Mouse (Mus musculus) v-Abl transformed pro-B cells (cell line): ENCODE measurements at regions not wholly inside any gene's neighbourhood (a gene's known extent, or its start where the extent isn't known, plus 50 kb on each side); places are given as distances from the start of the nearest gene placed in this dataset.
"Not testable (repeated sequence)": the region's sequence is repeated elsewhere in the genome, so short reads cannot be mapped to it uniquely, and the experiment has no call there.

ENCODE experiments used
- in situ Hi-C, 2 experiments: fragments of 400-800 bp; cut with MboI; formaldehyde crosslinking; loops; one replicate each; pipeline ENCODE4 v1.15.1; 2025; ENCODE audit not compliant: unreplicated experiment in 2 of 2

DNA sequence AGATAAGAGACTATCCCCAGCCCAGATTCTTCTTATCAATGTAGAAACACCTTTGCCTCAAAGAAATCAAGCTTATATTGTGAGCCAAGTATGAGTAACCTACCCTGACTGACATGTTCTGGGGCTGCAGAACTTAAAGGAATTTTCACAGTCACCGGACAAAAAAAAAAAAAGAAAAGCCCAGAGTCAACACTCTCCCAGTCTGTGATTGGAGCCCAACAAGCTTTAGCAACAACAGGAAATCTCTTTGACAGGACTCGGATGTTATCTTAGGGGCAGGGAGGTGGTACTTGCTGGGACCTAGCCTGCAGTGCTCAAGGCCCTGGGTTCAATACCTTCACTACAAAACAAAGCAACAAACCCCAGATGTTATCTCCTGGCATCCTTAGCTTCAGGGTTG lies 114.2 kb downstream of the Nectin1 start:
- in situ Hi-C loops = no loop called here

DNA sequence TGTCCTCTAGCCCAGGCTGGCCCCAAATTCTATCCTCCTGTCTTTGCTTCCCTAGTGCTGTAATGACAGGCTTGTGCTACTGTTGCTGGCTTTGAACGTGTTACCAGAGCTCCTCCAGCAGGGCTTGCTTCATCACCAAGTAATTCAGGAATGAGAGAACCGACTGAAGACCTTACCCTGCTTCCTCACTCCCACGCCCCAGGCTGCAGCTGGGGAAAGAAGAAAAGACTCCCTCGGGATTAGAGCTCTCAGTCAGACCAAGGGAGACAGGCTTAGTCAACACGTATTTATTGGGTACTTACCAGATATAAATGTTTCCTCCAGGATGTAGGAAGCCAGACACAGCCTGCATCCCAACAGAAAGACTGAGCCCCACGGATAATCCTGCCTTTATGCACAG lies 115.0 kb downstream of the Nectin1 start:
- in situ Hi-C loops = no loop called here

DNA sequence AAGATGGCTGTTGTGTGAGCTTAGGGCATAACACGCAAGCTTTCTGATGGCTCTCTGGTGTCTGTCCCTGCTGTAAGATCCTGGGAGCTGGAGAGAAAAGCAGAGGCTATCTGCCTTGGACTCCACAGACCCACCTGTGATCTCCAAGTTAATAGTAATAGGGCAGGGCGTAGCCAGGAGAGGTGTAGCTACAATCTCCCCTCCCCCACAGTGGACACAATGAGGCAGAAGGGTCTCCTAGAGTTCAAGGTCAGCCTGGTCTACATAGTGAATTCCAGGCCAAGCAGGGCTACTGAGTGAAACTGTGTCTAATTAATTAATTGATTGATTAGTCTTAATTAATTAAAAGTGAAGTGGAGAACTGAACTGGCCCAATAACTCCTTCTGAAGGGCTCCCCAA lies 116.5 kb downstream of the Nectin1 start:
- in situ Hi-C loops = no loop called here

DNA sequence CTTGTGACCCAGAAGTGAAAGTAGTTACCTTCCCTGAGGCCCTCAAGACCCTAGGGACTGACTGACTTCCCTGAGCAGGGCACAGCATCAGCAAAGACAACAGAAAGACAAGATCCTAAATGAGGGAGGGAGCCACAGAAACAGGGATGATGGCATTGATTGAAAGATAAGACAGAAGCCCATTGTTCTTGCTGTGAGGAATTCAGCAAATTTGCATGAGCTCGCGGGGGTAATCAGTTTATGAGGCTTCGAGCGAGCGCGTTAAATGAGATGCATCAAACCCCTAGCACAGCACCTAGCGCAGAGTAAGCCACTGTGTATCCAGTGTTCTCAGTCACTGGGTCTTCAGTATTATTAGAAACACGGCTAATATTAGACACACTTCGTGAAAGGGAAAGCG lies 117.6 kb downstream of the Nectin1 start:
- in situ Hi-C loops = no loop called here

DNA sequence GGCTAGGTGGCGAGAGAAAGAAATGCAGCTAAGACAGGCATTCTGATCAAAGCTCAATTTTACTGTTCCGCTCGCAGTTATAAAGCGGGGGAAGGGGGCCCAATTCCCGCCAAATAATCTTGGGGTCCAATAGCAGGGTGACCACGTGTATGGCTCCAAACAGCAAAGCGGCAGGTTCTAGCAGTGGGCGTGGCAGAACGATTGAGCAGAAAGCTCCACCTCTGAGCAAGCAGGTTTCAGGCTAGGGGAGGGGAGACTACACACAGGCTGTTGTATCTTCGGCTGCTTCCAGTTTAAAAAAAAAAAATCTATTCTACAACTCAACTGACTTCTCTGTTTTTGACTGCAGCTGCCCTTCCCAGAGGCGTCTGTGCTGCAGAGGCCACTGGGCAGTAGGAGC lies 118.2 kb downstream of the Nectin1 start:
- in situ Hi-C loops = not testable (repeated sequence)

DNA sequence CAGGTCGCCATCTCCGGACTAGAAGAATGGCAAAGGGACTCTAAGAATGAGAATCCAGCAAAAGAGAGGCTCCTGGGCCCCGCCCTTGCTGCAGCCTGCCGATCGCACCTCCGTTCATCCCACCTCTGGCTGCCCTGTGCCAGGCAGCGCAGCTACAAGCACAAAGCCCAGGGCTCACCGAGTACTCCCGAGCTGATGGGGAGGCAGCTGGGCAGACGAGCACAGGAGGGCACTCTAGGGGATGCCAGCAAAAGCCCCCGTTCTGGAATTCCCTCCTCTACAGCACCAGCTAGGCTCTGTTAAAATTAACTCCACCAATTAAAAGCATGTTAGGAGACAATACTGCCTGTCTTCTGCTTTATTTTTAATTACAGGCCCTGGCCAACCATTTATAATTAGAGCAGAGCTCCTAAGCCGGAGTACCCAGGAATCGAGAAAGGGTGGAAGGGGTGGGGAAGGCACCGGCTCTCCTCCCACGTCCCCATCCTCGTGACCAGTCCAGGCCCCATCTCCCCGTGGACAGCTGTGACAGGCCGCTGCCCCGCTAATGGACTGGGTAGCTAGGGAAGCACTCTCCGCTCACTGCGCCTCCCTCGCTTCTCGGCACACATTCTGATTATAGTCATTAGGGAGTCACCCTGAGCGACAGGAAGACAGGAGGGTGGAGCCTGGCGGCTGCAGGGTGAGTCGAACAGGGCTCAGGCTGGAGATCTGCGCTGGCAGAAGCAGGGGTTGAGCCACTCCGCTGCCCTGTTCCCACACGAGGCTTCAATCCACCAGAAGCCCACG lies 120.0 kb downstream of the Nectin1 start:
- in situ Hi-C loops = no loop called here

DNA sequence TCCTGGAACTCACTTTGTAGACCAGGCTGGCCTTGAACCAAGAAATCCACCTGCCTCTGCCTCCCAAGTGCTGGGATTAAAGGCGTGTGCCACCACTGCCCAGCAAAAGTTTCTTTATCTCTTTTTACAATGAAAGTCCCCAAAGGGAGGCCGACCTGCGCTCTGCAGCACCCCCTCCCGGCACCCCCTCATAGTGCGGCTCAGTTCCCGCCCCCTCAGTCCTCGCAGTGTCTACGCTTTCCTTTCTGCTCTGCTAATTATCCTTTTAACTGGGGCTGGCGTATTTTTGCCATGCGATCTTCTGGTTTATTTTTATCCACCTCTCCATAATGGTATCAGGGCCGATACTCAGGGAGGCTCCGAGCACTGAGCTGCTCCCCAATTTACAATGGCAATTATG lies 123.0 kb downstream of the Nectin1 start:
- in situ Hi-C loops = no loop called here

DNA sequence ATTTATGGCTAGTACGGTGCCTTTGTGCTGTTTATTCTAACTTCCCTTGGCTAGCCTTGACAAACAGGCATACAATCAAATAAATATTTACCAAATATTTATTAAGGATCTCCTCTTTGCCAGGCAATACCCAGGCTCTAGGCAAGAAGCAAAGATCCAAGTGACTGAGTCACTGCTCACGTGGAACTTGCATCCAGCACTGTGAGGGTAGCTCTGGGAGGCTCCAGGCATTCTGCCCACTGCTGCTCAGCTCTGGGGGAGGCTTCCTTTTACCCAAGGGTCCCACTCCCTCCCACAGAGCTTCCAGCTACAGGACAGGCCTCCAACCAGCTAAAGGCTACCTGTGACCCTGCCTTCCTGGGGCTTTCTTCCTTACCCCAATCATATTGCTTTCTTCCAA lies 130.1 kb downstream of the Nectin1 start:
- in situ Hi-C loops = no loop called here

DNA sequence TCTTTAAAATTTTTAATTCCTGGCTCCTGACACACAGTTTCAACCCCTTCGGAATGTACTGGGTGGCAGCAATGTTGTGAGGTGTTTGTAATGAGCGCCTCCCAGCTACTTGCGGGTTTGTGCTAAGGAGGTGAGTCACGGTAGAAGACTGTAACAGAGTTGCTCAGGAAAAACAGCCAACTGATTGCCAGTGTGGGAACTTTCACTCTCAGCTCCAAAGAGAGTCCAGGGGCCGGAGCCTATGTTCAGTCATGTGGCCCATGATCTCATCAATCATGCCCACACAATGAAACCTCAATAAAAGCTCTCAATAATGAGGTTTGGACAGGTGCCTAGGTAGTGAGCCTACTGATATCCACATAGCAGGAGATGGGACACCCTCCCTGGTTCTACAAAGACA lies 130.5 kb downstream of the Nectin1 start:
- in situ Hi-C loops = no loop called here

DNA sequence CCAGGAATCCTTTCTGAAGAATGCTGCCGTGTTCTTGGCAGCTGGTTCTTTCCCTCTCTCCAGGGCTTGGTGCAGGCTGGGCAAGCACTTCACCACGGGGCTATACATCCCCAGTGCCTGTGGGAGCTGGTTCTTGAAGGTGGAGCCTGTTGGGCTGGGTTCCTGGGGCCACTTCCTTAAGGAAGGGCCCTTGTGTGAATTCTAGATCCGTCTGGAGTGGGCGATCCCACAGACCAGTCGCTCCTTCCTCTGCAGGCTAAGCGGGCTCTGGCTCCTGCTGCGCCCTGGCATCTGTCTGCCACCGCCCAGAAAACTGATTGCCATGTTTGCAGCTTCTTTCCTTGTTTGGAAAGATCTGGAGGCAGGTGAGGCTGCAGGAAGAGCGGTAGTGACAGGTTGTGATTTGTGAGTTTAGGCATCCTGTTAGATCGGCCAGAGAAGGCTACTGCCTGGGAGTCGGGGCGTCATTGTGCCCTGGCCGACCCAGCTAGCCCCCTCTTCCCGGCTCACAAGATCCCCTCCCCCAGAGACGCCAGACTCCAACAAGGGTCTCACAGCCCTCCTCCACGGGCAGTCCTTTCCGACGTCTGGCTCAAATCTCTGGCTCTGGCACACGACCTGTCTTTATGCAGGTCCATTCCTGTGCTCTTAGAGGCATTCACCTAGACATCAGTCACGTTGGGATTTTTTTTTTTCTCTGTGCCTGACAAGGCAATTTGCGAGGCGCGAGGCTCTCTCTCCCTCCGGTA lies 135.6 kb downstream of the Nectin1 start:
- in situ Hi-C loops = no loop called here

DNA sequence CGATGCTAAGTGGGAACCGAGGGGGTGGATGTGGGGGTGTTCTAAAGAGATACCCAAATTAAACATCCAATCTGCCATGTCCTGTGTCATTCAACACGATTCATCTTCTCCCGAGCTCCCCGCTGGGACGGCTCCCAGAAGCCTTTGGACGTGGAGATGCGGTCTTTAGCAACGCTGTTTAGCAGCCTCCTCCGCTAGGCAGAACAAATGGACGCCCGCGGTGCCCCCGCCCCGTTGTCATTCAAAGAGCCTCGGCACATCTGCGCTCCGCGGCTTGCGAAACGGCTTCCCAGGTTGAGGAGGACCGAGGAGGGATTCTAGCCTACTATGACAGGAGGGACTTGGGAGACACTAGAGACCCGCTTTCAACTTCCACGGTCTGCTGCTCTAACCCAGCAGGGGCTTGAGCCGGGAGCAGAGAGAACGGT lies 136.2 kb downstream of the Nectin1 start:
- in situ Hi-C loops = no loop called here

DNA sequence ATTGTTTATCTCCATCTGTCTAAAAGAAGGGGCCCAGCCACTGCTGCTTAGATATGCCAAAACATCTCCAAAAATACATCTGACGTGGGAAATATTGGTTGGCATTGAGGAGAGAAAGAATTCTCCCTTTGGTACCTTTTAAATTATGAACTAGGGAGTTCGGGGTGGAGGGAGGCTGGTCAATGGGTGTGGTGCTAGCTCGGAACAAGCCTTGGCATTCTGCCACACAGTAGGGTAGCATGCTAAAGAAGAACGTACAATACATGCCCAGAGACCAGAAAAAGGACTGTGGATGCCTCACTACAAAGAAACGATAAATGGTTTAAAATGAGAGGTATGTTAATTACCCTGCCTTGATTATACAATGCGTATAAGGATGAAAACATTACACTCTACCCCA lies 149.3 kb downstream of the Nectin1 start:
- in situ Hi-C loops = no loop called here

DNA sequence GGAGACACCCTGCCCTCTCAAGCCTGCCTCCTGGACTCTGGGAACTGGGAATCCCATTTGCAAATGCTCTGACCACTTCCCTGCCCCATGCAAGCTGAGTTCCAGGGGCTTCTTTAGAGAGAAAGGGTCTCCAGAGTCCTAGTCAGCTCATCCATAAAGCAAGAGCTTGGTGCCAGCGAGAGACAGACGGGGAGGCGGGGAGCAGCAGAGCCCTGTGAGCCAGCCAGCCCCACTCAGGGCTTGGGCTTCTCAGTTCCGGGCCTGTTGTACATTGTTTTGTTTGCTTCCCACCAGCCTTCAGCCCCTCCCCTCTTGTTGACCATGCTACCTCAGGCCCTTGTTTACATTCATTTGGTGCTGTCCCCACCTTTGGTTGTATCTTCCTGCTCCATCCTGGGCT lies 143.9 kb upstream of the Thy1 start:
- in situ Hi-C loops = no loop called here

DNA sequence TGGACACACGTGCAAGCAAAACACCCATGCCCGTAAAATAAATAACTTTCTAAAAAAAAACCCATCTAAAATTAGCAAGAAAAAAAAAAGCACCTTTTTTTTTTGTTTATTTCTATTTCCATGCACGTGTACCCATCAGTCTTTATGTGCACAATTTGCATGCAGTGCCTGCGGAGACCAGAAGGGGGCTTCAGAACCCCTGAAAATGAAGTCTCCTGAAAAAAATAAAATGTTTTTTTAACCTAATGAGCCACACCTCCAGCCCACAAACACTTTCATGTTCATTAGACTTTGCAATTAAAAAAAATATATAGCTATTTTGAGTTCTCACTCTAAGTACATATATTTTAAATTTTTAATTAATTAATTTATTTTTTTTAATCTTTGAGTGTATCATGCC lies 134.9 kb upstream of the Thy1 start:
- in situ Hi-C loops = no loop called here

DNA sequence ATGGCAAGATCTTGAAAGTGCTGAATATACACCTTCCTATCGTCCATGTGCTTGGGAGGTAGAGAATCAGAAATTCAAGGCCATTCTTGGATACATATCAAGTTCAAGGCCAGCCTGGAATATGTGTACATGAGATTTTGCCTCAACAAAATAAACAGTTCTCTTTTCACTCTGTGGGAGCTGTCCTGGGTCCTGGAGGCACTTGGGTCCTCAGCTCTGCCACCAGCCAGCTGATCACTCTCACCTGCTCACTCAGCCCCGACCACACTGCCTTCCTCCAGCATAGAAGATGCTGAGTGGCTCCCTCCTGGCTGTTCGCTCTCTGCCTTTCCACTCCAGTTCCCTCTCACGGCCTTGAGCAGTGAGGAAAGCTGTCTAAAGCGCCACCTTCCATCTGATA lies 128.2 kb upstream of the Thy1 start:
- in situ Hi-C loops = no loop called here

DNA sequence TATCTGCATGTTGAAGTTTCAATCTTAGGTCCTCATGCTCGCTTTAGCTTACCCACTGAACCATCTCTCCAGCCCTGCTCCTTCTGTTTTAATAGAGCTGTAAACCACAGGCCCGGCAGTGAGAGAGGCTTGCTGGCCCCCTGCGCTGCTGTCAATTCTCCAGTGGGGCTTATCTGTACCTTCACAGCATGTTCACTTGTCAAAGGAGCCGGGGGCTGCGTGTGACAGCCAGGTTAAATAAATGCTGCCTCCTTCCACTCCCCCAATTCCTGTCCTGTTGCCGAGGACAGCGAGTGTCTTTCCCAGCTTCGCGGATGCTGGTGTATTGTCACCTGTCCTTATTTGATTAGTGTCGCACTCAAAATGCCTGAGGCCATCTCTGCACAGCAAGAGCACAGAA lies 125.7 kb upstream of the Thy1 start:
- in situ Hi-C loops = no loop called here

DNA sequence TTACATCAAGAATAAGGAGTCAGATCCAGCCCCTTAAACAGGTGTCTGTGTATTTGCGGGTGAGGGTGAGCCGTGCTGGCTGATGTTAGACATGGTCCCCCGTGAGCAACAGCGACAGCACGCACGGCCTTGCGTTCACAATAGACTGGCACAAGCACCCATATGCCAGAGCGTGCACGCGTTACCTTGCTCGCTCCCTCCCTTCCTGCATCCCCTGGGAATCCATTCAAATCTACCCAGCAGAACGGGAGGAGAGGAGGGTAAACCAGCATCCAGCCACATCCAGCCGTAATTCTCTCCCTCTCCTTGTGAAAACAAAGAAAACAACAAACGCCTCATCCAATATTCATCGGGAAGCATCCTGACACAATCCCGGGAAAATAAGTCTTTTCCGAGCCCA lies 124.2 kb upstream of the Thy1 start:
- in situ Hi-C loops = no loop called here

DNA sequence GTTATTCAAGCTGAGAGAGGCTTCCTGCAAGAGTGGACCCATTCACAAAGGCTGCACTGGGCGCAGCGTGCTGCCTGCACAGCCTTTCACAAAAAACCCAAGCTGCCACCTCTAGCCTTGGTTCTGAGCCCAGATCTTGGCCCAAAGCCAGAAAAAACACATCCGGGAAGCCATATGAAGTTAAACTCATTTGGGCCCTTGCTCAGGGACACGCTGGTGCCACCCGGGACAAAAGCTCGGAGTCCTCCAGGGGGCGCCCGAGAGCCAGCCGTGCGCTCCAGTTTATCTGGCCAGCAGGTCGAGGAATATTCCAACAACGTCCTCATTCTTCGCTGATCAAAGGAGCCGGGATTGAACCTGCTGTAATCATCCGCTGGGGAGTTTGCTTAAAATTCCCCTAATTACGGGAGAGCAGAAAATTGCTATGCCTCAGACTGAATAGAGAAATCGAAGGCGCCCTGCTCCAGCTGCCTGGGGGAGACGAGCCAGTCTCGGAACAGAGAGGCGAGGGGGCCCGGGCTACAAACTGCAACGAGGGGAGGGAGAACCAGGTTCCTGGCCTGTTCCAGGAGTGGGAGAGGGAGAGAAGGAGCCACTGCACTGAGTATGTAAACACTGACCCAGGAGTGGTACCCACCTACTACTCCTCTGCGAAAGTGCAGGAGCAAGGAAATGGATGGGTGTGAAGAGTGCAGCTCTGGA lies 123.0 kb upstream of the Thy1 start:
- in situ Hi-C loops = no loop called here

DNA sequence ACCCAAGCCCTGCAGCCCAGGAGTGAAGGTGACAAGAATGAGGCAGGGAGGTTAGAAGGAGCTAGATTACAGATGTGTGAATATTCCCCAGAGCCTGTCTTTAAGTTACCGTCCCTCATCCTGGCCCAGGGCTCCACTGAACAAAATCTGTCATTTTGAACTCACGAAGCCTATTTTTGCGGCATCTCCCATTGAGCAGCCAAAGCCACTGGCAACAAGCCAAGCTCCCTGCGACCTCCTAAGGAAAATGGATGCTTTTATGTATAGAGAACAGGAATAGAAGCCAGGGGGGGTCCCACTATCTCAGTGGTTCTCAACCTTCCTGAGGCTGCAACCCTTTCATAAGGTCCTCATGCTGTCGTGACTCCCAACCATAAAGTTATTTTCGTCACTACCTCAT lies 121.0 kb upstream of the Thy1 start:
- in situ Hi-C loops = no loop called here

DNA sequence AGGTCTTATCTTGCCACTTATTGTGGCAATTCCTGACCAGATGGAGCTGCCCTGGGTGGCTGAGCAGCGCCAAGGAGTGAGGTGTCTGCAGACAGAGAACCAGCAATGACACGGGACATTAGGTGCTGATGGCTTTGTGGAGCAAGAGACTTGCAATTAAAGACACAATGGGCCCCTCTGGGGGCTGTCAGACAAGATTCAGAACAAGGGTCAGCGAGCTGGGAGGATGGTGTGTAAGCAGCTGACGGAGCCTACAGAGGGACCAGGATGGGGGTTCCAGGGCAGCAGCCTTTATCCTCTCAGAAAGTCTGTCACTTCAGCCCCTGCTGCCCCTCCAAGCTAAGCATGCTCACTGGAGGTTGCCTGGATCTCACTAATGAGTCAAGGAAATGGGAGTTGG lies 120.1 kb upstream of the Thy1 start:
- in situ Hi-C loops = no loop called here

DNA sequence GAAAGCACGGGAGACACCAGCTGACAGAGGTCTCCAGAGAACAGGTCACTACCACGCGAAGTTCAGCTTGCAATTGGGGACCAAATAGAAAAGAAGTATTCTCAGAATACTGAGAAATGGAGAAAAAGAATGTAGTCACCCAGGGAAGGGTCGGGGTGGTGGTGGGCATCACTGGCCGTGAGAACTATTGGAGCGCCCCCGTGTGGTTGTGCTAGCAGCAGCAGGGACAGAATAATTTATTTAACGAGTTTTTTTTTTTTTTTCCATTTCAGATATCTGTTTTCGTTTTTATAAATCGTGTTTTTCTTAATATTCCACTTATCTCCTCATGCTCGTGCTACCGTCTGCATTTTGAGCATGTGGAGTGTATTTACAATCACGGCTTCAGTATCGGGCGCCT lies 118.4 kb upstream of the Thy1 start:
- in situ Hi-C loops = no loop called here
